Mouse (Mus musculus) urinary bladder, postnatal 14 days (tissue): ENCODE data around the gene Slc25a14.
A peak's percentile ranks its signal among the peaks of the same experiment; 100 is the strongest.

Source experiments
- DNase-seq: peaks from one replicate; pipeline ENCODE4 v3.0.0; 2021; ENCODE audit warnings: low spot score

The Slc25a14 gene

GRCm38 (mm10) chrX:48623379-48624053 is at the start of gene Slc25a14:
Gene Slc25a14, plus strand, starts transcription at chrX:48623413.
- DNase-seq = peak; percentile 78

GRCm38 (mm10) chrX:48583332-48583731 is 39.9 kb upstream of the Slc25a14 start:
- DNase-seq = no peak

- no peak for DNase-seq
These were observed 29.5 kb upstream of the Slc25a14 start for GRCm38 (mm10) chrX:48593721-48594098.

- peak; percentile 66 for DNase-seq
These were observed 29.0 kb upstream of the Slc25a14 start, which contains the start of gene Zfp280c for GRCm38 (mm10) chrX:48594099-48594760. Gene Zfp280c, minus strand, starts transcription at chrX:48594504.

- no peak for DNase-seq
These were observed 27.2 kb upstream of the Slc25a14 start for GRCm38 (mm10) chrX:48596053-48596452.

GRCm38 (mm10) chrX:48596906-48597305 is 26.3 kb upstream of the Slc25a14 start:
- DNase-seq = no peak

- DNase-seq = no peak
These were observed 18.3 kb upstream of the Slc25a14 start for GRCm38 (mm10) chrX:48604872-48605271.

- no peak for DNase-seq
These were observed 199 bp upstream of the Slc25a14 start for GRCm38 (mm10) chrX:48623049-48623378.

GRCm38 (mm10) chrX:48624054-48624420 is 824 bp downstream of the Slc25a14 start:
- no peak for DNase-seq

- DNase-seq = no peak
These were observed 13.8 kb downstream of the Slc25a14 start for GRCm38 (mm10) chrX:48637032-48637431.

- DNase-seq = peak; percentile 6
These were observed 20.9 kb downstream of the Slc25a14 start for GRCm38 (mm10) chrX:48644122-48644521.

- DNase-seq = no peak
These were observed 43.6 kb downstream of the Slc25a14 start for GRCm38 (mm10) chrX:48666807-48667206.

GRCm38 (mm10) chrX:48669588-48669987 is 46.4 kb downstream of the Slc25a14 start:
- DNase-seq = no peak

GRCm38 (mm10) chrX:48671714-48672113 is 48.5 kb downstream of the Slc25a14 start:
- no peak for DNase-seq

- peak; percentile 3 for DNase-seq
These were observed 51.0 kb downstream of the Slc25a14 start, which contains the start of gene Gpr119 for GRCm38 (mm10) chrX:48674171-48674570. Gene Gpr119, minus strand, starts transcription at chrX:48674478.

- DNase-seq = peak; percentile 21
These were observed 60.2 kb downstream of the Slc25a14 start for GRCm38 (mm10) chrX:48683451-48683850.

GRCm38 (mm10) chrX:48683857-48684256 is 60.6 kb downstream of the Slc25a14 start:
- DNase-seq = no peak

- no peak for DNase-seq
These were observed 71.2 kb downstream of the Slc25a14 start for GRCm38 (mm10) chrX:48694460-48694859.

- DNase-seq = peak; percentile 84
These were observed 71.7 kb downstream of the Slc25a14 start, which contains the start of gene Rbmx2 for GRCm38 (mm10) chrX:48694864-48695371. Gene Rbmx2, plus strand, starts transcription at chrX:48695004.

GRCm38 (mm10) chrX:48709701-48710100 is 86.5 kb downstream of the Slc25a14 start:
- no peak for DNase-seq
